Mouse (Mus musculus): ENCODE measurements around the gene Fmo4. TPM values are rescaled to one million over a fixed set of nuclear protein-coding genes. Genes with fewer than 3 reads are reported as not detected.

The Fmo4 gene
- polyA plus RNA-seq, 1 experiment from 2014 or later, result 0.60 TPM

GRCm38 (mm10) chr1:162773661-162774060 lies 40.1 kb downstream of the Fmo4 start:
- H3K36me3 ChIP-seq (ENCODE audit: control insufficient read depth, insufficient read depth, low read length), result no peaks in the 10 kb centered on the region
- no peaks in the 10 kb centered on the region for H3K27me3 ChIP-seq (ENCODE audit: control insufficient read depth, insufficient read depth, low read length)
- no peak overlapping the region for H3K9ac ChIP-seq (ENCODE audit: low read depth, low read length)
- H3K4me1 ChIP-seq (ENCODE audit: control insufficient read depth, insufficient read depth, low read length), result no peaks in the 10 kb centered on the region
- WGBS, result 49% methylated on average over 4 of the region's 4 CpGs
- ATAC-seq (ENCODE audit: low FRiP score, low TSS enrichment), result no peak
- no peak overlapping the region for H3K4me3 ChIP-seq (ENCODE audit: low read length)
- no peak overlapping the region for H3K4me2 ChIP-seq (replicated peaks; ENCODE audit: low read depth, low read length)
- H3K9me3 ChIP-seq (ENCODE audit: control insufficient read depth, low read length), result no peaks in the 10 kb centered on the region
- no peak overlapping the region for H3K27ac ChIP-seq (ENCODE audit: low read depth, low read length)

DNA sequence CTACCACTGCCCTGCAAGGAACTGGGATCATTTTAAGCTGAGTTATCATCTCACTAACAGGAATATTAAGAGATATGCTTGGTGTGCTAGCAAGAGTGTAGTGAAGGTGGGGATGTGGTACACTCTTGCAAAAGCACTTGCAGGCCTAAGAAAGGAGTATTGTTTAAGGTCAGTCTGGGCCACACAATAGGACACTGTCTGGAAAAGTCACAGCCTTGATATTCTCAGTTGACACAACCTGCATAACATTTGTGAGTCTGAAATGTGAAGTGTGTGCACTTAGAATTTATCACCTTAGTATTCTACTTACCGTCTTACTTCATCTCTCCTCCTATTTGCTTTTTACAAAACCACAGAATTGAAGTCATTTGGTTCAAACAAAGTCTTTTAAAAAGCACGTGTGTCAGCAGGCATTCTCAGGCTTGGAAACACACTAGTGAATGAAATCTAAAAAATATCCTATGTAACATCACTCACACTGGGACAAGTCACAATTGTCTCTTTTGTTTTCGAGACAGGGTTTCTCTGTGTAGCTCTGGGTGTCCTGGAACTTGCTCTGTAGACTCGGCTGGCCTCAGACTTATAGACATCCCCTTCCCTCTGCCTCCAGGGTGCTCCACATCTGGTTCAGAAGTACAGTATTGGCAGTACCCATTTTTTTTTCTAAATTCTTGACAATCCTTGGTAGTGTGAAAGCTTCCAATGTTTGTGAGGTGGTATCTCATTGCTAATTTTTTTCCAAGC lies 42.0 kb downstream of the Fmo4 start:
- Histone ChIP-seq H3K4me1 (ENCODE audit: control insufficient read depth, insufficient read depth, low read length) (no peaks in the 10 kb centered on the region), H3K9me3 (ENCODE audit: control insufficient read depth, low read length) (no peaks in the 10 kb centered on the region), H3K27ac (ENCODE audit: low read depth, low read length) (no peak overlapping the region), H3K36me3 (ENCODE audit: control insufficient read depth, insufficient read depth, low read length) (no peaks in the 10 kb centered on the region), H3K4me3 (ENCODE audit: low read length) (no peak overlapping the region), H3K9ac (ENCODE audit: low read depth, low read length) (no peak overlapping the region), H3K4me2 (replicated peaks; ENCODE audit: low read depth, low read length) (no peak overlapping the region), H3K27me3 (ENCODE audit: control insufficient read depth, insufficient read depth, low read length) (no peaks in the 10 kb centered on the region)
- WGBS, result 73% methylated on average over 4 of the region's 4 CpGs
- no peak for ATAC-seq (ENCODE audit: low FRiP score, low TSS enrichment)

DNA sequence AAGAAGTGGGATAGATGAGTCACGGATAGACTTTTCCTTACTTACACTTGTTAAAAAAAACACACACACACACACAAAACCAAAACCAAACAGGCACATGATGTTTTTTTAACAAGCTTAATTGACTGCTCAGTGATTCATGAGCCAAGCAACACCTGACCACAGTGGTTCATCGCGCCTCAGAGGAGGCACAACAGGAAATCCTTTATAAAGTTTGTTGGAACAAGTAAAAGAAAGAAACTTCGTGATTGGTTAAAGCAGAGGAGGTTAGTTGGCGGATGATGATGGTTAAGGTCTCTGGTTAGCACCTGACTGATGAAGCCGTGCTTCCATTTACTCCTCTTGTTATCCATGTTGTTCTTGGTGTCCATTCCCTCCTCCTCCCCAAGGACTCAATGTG lies 61.8 kb downstream of the Fmo4 start:
- Histone ChIP-seq H3K4me3 (ENCODE audit: low read length) (no peak overlapping the region), H3K27ac (ENCODE audit: low read depth, low read length) (no peak overlapping the region), H3K36me3 (ENCODE audit: control insufficient read depth, insufficient read depth, low read length) (no peaks in the 10 kb centered on the region), H3K4me2 (replicated peaks; ENCODE audit: low read depth, low read length) (no peak overlapping the region), H3K9me3 (ENCODE audit: control insufficient read depth, low read length) (no peaks in the 10 kb centered on the region), H3K27me3 (ENCODE audit: control insufficient read depth, insufficient read depth, low read length) (no peaks in the 10 kb centered on the region), H3K9ac (ENCODE audit: low read depth, low read length) (no peak overlapping the region), H3K4me1 (ENCODE audit: control insufficient read depth, insufficient read depth, low read length) (no peaks in the 10 kb centered on the region)
- 77% methylated on average over 6 of the region's 6 CpGs for WGBS
- ATAC-seq (ENCODE audit: low FRiP score, low TSS enrichment), result no peak

GRCm38 (mm10) chr1:162749607-162750006 lies 64.2 kb downstream of the Fmo4 start:
- H3K9ac ChIP-seq (ENCODE audit: low read depth, low read length), result no peak overlapping the region
- H3K27me3 ChIP-seq (ENCODE audit: control insufficient read depth, insufficient read depth, low read length), result no peaks in the 10 kb centered on the region
- no peak overlapping the region for H3K27ac ChIP-seq (ENCODE audit: low read depth, low read length)
- no peak for ATAC-seq (ENCODE audit: low FRiP score, low TSS enrichment)
- no peak overlapping the region for H3K4me2 ChIP-seq (replicated peaks; ENCODE audit: low read depth, low read length)
- no peaks in the 10 kb centered on the region for H3K9me3 ChIP-seq (ENCODE audit: control insufficient read depth, low read length)
- no peaks in the 10 kb centered on the region for H3K4me1 ChIP-seq (ENCODE audit: control insufficient read depth, insufficient read depth, low read length)
- no peak overlapping the region for H3K4me3 ChIP-seq (ENCODE audit: low read length)
- no peaks in the 10 kb centered on the region for H3K36me3 ChIP-seq (ENCODE audit: control insufficient read depth, insufficient read depth, low read length)
- 71% methylated on average over 7 of the region's 7 CpGs for WGBS

GRCm38 (mm10) chr1:162748761-162749160 lies 65.0 kb downstream of the Fmo4 start:
- Histone ChIP-seq H3K4me2 (replicated peaks; ENCODE audit: low read depth, low read length) (no peak overlapping the region), H3K9me3 (ENCODE audit: control insufficient read depth, low read length) (no peaks in the 10 kb centered on the region), H3K4me3 (ENCODE audit: low read length) (no peak overlapping the region), H3K27me3 (ENCODE audit: control insufficient read depth, insufficient read depth, low read length) (no peaks in the 10 kb centered on the region), H3K36me3 (ENCODE audit: control insufficient read depth, insufficient read depth, low read length) (no peaks in the 10 kb centered on the region), H3K9ac (ENCODE audit: low read depth, low read length) (no peak overlapping the region), H3K4me1 (ENCODE audit: control insufficient read depth, insufficient read depth, low read length) (no peaks in the 10 kb centered on the region), H3K27ac (ENCODE audit: low read depth, low read length) (no peak overlapping the region)
- WGBS, result 86% methylated on average over 5 of the region's 5 CpGs
- ATAC-seq (ENCODE audit: low FRiP score, low TSS enrichment), result no peak

Other genes with a start within 250 kb of the Fmo4 start
- 53.6 and 55.5 TPM in 2 replicates for gene Vamp4, start 243.5 kb downstream of the Fmo4 start, polyA plus RNA-seq (2014; fragmentation: Nextera tagmentation; extraction: Ambion mirVana)
- not detected in 2 replicates for gene Myoc, start 174.8 kb downstream of the Fmo4 start, polyA plus RNA-seq (2014; fragmentation: Nextera tagmentation; extraction: Ambion mirVana)
- gene Myocos, start 155.8 kb downstream of the Fmo4 start, polyA plus RNA-seq (2014; fragmentation: Nextera tagmentation; extraction: Ambion mirVana), result not detected in 2 replicates
- gene Prrc2c, start 73.4 kb downstream of the Fmo4 start, polyA plus RNA-seq (2014; fragmentation: Nextera tagmentation; extraction: Ambion mirVana), result 175 and 204 TPM in 2 replicates
- gene Fmo1, start 52.6 kb upstream of the Fmo4 start, polyA plus RNA-seq (2014; fragmentation: Nextera tagmentation; extraction: Ambion mirVana), result 8.9 and 17.2 TPM in 2 replicates
- 0.99 and 1.2 TPM in 2 replicates for gene Fmo2, start 84.8 kb upstream of the Fmo4 start, polyA plus RNA-seq (2014; fragmentation: Nextera tagmentation; extraction: Ambion mirVana)
- 0.12 and 0.44 TPM in 2 replicates for gene Fmo6, start 123.5 kb upstream of the Fmo4 start, polyA plus RNA-seq (2014; fragmentation: Nextera tagmentation; extraction: Ambion mirVana)
- gene Fmo3, start 170.6 kb upstream of the Fmo4 start, polyA plus RNA-seq (2014; fragmentation: Nextera tagmentation; extraction: Ambion mirVana), result not detected in 2 replicates

All from kidney, embryonic 14.5 days (tissue).